Mouse (Mus musculus) effector memory CD4-positive, alpha-beta T cell, adult 5 months (primary cell): Measurements from ENCODE around the gene Ifi213. TPM values are rescaled to one million over a fixed set of nuclear protein-coding genes. Genes with fewer than 3 reads are reported as not detected.

Experiments
- polyA plus RNA-seq: library from polyadenylated mRNA; unstranded; fragments of 100-300 nt; shearing (Covaris generic); gene quantifications from one replicate; pipeline ENCODE4 v1.2.1, GENCODE M21; 2017

Ifi213 gene
- polyA plus RNA-seq, result 65.5 TPM

GRCm38 (mm10) chr1:173598838-173599494 lies at the start of gene Ifi213:
TSS of gene Ifi213 (minus strand) at chr1:173599274.

GRCm38 (mm10) chr1:173630622-173631021 lies 31.5 kb upstream of the Ifi213 start, which contains the start of gene Ifi209:
TSS of gene Ifi209 (plus strand) at chr1:173630917.

GRCm38 (mm10) chr1:173535791-173536190 lies 63.3 kb downstream of the Ifi213 start, which contains the start of gene Ifi214:
TSS of gene Ifi214 (minus strand) at chr1:173535957.

Other genes starting within 250 kb of the Ifi213 start
- gene Aim2, start 248.4 kb downstream of the Ifi213 start, polyA plus RNA-seq, result 58.3 TPM
- not detected for gene Cadm3, start 231.6 kb downstream of the Ifi213 start, polyA plus RNA-seq
- gene Ifi206, start 108.2 kb downstream of the Ifi213 start, polyA plus RNA-seq, result 40.6 TPM
- 7.9 TPM for gene Ifi214, start 63.3 kb downstream of the Ifi213 start, polyA plus RNA-seq
- gene Ifi209, start 31.6 kb upstream of the Ifi213 start, polyA plus RNA-seq, result 57.2 TPM
- 71.3 TPM for gene Ifi208, start 74.4 kb upstream of the Ifi213 start, polyA plus RNA-seq
- gene Ifi207, start 142.5 kb upstream of the Ifi213 start, polyA plus RNA-seq, result not detected
- 3.5 TPM for gene Ifi204, start 167.7 kb upstream of the Ifi213 start, polyA plus RNA-seq